Mouse (Mus musculus) naive thymus-derived CD4-positive, alpha-beta T cell, adult 5 months (primary cell): ENCODE results near the gene Gm2a. TPM values are rescaled to one million over a fixed set of nuclear protein-coding genes. Genes with fewer than 3 reads are reported as not detected.

Experiments used
- polyA plus RNA-seq: library from polyadenylated mRNA; unstranded; fragments of 100-300 nt; shearing (Covaris generic); gene quantifications from one replicate; pipeline ENCODE4 v1.2.1, GENCODE M21; 2017

The Gm2a gene
- 52.2 TPM for polyA plus RNA-seq

DNA sequence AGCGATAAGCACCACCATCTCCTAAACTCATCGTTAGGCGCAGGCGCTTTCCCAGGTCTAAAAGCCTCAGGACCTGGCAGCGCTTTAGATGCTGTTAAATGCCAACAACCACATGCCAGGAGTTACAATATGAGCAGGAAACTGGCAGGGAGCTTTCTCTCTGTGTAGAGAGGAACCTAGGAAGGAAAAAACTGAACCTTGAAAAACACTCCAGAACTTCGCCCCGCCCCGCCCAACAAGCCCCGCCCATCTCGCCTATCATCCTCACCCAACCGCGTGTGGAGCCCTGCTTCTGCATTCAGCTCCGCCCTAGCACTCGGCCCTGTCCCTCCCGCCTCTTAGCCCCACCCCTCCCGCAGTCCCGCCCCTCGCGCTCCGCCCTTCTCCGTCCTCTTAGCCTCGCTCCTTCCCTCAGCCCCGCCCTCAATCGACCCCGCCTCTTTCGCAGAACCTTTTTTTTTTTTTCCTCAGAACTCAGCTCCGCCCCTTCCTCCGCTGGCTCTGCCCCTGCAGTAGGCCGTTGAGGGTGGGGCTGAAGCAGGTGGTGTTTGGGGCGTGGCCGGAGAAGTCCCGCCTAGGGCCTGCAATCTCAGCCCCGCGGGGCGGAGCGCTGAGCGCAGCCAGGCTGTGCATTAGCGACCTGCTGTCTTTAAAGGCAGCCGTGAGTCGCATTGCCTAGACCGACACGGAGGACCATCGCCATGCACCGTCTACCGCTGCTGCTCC, at the start of gene Gm2a:
Gene Gm2a, plus strand, starts transcription at position 653 of the 726 bp plus-strand sequence.

DNA sequence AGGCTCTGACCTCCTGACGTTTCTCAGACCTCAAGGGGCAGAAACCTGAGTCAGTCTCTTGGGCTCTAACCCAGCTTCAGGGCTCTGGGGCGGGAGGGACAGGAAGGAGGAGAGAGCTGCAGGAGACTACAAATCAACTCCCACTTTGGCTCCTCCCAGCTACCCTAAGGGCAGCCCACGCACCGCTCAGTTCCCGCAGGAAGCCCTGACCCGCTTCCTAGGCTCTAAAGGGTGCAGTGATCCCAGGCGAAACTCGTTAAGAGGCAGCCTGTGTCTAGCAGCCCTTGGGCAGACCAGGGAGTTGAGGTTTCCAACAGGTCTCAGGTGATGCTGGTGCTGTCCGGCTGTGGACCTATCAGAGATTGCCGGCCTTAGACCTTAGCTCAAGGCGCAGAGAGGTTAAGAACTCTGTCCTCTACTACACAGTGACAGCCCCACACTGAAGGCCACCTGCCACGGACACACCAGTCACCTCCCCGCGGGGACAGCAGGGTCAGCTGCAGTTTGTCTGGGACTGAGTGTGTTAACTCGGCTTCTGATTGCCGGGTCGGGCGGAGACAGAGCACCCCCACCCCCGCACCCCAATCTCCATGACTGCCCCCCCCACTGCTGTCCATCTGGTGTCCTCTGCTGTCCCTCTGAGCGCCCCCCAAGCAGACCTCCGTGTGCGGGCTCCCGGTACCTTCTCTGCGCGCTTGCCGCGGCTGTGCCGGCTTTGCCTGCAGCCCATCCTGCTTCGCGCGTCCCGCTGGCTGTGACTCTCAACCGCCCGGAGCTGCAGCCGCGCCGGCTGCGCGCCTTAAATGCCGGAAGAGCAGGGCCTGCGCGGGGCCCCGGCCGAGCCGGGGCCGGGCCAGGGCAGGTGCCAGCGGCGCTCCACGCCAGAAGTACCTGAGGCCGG, 20.3 kb upstream of the Gm2a start, which contains the start of gene Ccdc69:
Gene Ccdc69, minus strand, starts transcription at position 801 of the 901 bp plus-strand sequence.

DNA sequence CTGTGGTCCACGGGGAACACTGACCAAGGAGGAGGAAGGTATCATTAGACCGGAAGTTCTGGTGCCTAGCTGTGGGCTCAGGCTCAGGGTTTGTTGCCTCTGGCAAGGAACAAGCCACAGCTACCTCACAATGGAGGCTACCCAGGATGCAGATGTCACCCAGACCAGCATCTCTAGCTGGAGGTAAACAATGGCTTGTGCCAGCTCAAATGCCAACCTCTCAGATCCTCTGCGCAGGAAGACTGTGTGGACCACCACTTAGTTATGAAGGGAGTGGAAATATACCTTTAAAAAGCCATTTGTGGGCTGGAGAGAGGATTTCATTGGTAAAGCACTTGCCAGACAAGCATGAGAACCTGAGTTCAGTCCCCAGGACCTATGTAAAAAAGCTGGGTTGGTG, 53.7 kb downstream of the Gm2a start, which contains the start of gene Slc36a3:
Gene Slc36a3, minus strand, starts transcription at position 101 of the 400 bp plus-strand sequence.

Other genes with a start within 250 kb of the Gm2a start
- 2.7 TPM for gene Lyrm7, start 237.2 kb upstream of the Gm2a start, polyA plus RNA-seq
- 186 TPM for gene Hint1, start 231.7 kb upstream of the Gm2a start, polyA plus RNA-seq
- gene Gpx3, start 195.7 kb upstream of the Gm2a start, polyA plus RNA-seq = 0.65 TPM
- 139 TPM for gene Tnip1, start 135.2 kb upstream of the Gm2a start, polyA plus RNA-seq
- gene Anxa6, start 64.7 kb upstream of the Gm2a start, polyA plus RNA-seq = 397 TPM
- gene Ccdc69, start 20.0 kb upstream of the Gm2a start, polyA plus RNA-seq = 25.3 TPM
- 0.20 TPM for gene Slc36a3, start 53.6 kb downstream of the Gm2a start, polyA plus RNA-seq
- gene Slc36a2, start 87.0 kb downstream of the Gm2a start, polyA plus RNA-seq = not detected
- 3.1 TPM for gene Slc36a1, start 106.2 kb downstream of the Gm2a start, polyA plus RNA-seq
- gene Fat2, start 238.4 kb downstream of the Gm2a start, polyA plus RNA-seq = not detected